Mouse (Mus musculus) adrenal gland, adult 10 weeks (tissue): ENCODE data around the gene Sox3. TPM values are rescaled to one million over a fixed set of nuclear protein-coding genes. Genes with fewer than 3 reads are reported as not detected.

Source experiments
- polyA plus RNA-seq: library from polyadenylated mRNA; stranded (reverse); fragments of 350-450 nt; fragmentation: Illumina TruSeq; extraction: RNeasy Lipid Tissue Mini Kit (QIAGEN cat#74804); gene quantifications from one replicate; pipeline ENCODE4 v1.2.3, GENCODE M21; 2014; ENCODE audit warnings: low read depth, low replicate concordance

Sox3 gene
- not detected for polyA plus RNA-seq

GRCm38 (mm10) chrX:60892801-60893681 lies at the start of gene Sox3:
Gene Sox3 (minus strand): TSS chrX:60893430.

